Mouse (Mus musculus): Measurements from ENCODE around the gene Epha6.

GRCm38 (mm10) chr16:59923696-59924095 lies 681.6 kb downstream of the Epha6 start:
- TF ChIP-seq CTCF (IDR thresholded peaks at IDR 0.05) = no peak
- TF ChIP-seq POLR2A (IDR thresholded peaks at IDR 0.05; ENCODE audit: insufficient read depth, low read depth, low read length) = no peak
